Mouse (Mus musculus): ENCODE measurements around the gene Adamts17.

Gene Adamts17

GRCm38 (mm10) chr7:66998821-66999220 is 159.3 kb downstream of the Adamts17 start:
- Histone ChIP-seq H3K36me3 (ENCODE audit: insufficient read depth, low read length) (no peaks in the 10 kb centered on the region), H3K4me3 (replicated peaks; ENCODE audit: low read length) (no peak overlapping the region), H3K27me3 (ENCODE audit: insufficient read depth, low read length) (no peaks in the 10 kb centered on the region), H3K4me1 (replicated peaks; ENCODE audit: low read depth, low read length) (no peaks in the 10 kb centered on the region), H3K9me3 (ENCODE audit: low read length) (no peaks in the 10 kb centered on the region)
- TF ChIP-seq NANOG (IDR thresholded peaks at IDR 0.05; ENCODE audit: borderline replicate concordance, low read length), result no peak
- TF ChIP-seq POU5F1 (IDR thresholded peaks at IDR 0.05; ENCODE audit: borderline replicate concordance, low read length), result no peak
- TF ChIP-seq CTCF (conservative IDR thresholded peaks at IDR 0.05; ENCODE audit: low read length), result no peak

DNA sequence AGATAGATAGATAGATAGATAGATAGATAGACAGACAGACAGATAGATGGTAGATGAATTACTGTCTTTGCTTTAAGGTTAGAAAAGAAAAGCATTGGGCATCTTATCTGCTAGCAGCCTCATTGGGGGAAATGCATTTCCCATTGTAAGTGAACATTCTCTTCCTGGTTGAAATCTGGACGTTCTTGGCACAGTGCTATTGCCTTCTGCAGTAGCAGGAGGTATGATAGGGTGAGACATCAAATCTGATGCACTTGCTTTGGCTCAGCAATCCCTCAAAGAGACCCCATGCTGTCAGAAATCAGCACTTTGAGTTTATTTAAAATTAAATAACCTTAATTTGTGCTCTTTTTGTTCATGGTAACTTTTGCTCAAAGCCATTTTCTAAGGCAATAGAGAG is 164.1 kb downstream of the Adamts17 start:
- Histone ChIP-seq H3K4me3 (replicated peaks; ENCODE audit: low read length) (no peak overlapping the region), H3K4me1 (replicated peaks; ENCODE audit: low read depth, low read length) (no peaks in the 10 kb centered on the region), H3K9me3 (ENCODE audit: low read length) (no peaks in the 10 kb centered on the region), H3K36me3 (ENCODE audit: insufficient read depth, low read length) (no peaks in the 10 kb centered on the region), H3K27me3 (ENCODE audit: insufficient read depth, low read length) (no peaks in the 10 kb centered on the region)
- TF ChIP-seq NANOG (IDR thresholded peaks at IDR 0.05; ENCODE audit: borderline replicate concordance, low read length) (no peak), POU5F1 (IDR thresholded peaks at IDR 0.05; ENCODE audit: borderline replicate concordance, low read length) (no peak), CTCF (conservative IDR thresholded peaks at IDR 0.05; ENCODE audit: low read length) (no peak)

GRCm38 (mm10) chr7:67004220-67004619 is 164.7 kb downstream of the Adamts17 start:
- Histone ChIP-seq H3K27me3 (ENCODE audit: insufficient read depth, low read length) (no peaks in the 10 kb centered on the region), H3K4me3 (replicated peaks; ENCODE audit: low read length) (no peak overlapping the region), H3K4me1 (replicated peaks; ENCODE audit: low read depth, low read length) (no peaks in the 10 kb centered on the region), H3K9me3 (ENCODE audit: low read length) (no peaks in the 10 kb centered on the region), H3K36me3 (ENCODE audit: insufficient read depth, low read length) (no peaks in the 10 kb centered on the region)
- TF ChIP-seq POU5F1 (IDR thresholded peaks at IDR 0.05; ENCODE audit: borderline replicate concordance, low read length), result no peak
- no peak for TF ChIP-seq NANOG (IDR thresholded peaks at IDR 0.05; ENCODE audit: borderline replicate concordance, low read length)
- no peak for TF ChIP-seq CTCF (conservative IDR thresholded peaks at IDR 0.05; ENCODE audit: low read length)

DNA sequence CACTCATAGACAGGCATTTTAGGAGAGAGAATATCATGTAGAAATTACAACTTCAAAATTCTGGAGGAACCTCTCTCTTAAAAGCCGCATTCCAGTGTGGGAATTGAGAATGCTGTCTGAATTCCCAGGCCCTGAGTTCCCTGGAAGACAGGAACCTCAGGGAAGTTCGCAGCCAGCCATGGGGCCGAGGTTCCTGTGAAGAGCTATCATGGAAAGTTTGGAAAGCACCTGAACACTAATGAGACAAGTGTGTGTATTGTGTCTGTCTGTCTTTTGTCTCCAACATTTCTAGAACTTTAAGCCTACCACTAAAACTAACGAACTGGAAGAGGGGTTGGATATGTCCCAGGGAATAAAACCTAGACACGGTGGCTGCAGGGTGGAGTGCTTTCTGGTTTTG is 170.3 kb downstream of the Adamts17 start:
- Histone ChIP-seq H3K4me3 (replicated peaks; ENCODE audit: low read length) (no peak overlapping the region), H3K9me3 (ENCODE audit: low read length) (no peaks in the 10 kb centered on the region), H3K4me1 (replicated peaks; ENCODE audit: low read depth, low read length) (no peaks in the 10 kb centered on the region), H3K36me3 (ENCODE audit: insufficient read depth, low read length) (no peaks in the 10 kb centered on the region), H3K27me3 (ENCODE audit: insufficient read depth, low read length) (no peaks in the 10 kb centered on the region)
- no peak for TF ChIP-seq NANOG (IDR thresholded peaks at IDR 0.05; ENCODE audit: borderline replicate concordance, low read length)
- TF ChIP-seq CTCF (conservative IDR thresholded peaks at IDR 0.05; ENCODE audit: low read length), result no peak
- TF ChIP-seq POU5F1 (IDR thresholded peaks at IDR 0.05; ENCODE audit: borderline replicate concordance, low read length), result no peak

DNA sequence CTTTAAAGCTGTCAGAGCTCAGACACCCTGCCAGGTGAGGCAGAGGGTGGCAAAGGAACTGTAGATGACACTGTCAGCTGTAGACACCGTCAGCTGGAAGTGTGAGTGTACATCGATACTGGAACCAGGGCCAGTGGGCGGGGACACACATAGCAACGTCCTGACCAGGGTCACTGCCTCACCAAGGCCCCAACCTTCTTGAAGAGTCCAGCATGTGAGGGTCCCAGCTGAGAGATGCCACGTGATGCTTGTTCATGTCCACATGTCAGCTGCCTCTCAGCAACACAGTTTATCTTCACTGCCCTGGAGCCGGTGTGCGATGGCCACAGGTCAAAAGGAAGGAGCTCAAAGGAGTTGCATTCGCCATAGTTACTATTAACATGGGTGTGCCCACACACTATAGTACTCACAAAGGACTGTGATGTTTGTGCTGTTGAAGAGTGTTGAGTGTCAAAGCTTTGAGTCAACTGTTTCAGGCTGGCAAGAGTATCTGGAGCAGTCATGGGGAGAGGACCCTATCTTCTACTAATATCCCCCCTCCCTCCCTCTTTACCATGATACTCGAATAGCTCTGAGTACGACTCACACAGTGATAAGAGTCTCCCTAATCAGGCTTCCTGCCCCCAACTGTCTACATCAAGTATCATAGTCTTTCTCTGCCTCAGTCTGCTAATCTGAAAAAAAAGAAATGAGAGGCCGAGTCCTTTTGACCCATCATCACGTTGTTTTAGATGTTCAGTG is 172.6 kb downstream of the Adamts17 start:
- Histone ChIP-seq H3K27me3 (ENCODE audit: insufficient read depth, low read length) (no peaks in the 10 kb centered on the region), H3K4me3 (replicated peaks; ENCODE audit: low read length) (no peak overlapping the region), H3K36me3 (ENCODE audit: insufficient read depth, low read length) (no peaks in the 10 kb centered on the region), H3K9me3 (ENCODE audit: low read length) (no peaks in the 10 kb centered on the region), H3K4me1 (replicated peaks; ENCODE audit: low read depth, low read length) (no peaks in the 10 kb centered on the region)
- TF ChIP-seq POU5F1 (IDR thresholded peaks at IDR 0.05; ENCODE audit: borderline replicate concordance, low read length) (no peak), NANOG (IDR thresholded peaks at IDR 0.05; ENCODE audit: borderline replicate concordance, low read length) (no peak), CTCF (conservative IDR thresholded peaks at IDR 0.05; ENCODE audit: low read length) (no peak)

- Histone ChIP-seq H3K9me3 (ENCODE audit: low read length) (no peaks in the 10 kb centered on the region), H3K4me3 (replicated peaks; ENCODE audit: low read length) (no peak overlapping the region), H3K36me3 (ENCODE audit: insufficient read depth, low read length) (no peaks in the 10 kb centered on the region), H3K27me3 (ENCODE audit: insufficient read depth, low read length) (no peaks in the 10 kb centered on the region), H3K4me1 (replicated peaks; ENCODE audit: low read depth, low read length) (no peaks in the 10 kb centered on the region)
- TF ChIP-seq NANOG (IDR thresholded peaks at IDR 0.05; ENCODE audit: borderline replicate concordance, low read length), result no peak
Observed at GRCm38 (mm10) chr7:67013211-67013895, 173.8 kb downstream of the Adamts17 start.

DNA sequence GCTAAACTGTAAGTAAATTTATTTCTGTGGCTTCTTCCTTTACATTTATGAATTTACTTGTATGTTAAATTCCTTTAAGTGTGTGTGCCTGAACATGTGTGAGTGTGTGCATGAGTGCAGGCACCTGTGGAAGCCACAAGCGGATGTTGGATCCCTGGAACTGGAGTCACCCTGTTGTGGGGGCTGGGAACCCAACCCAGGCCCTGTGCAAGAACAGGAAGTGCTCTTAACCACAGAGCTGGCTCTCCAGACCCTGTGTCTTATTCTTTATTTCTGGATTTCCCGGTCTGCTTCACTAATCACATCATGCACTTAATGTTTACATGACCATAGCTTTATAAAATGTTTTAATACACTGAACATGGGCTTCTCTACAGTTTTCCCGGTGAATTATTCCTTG is 180.4 kb downstream of the Adamts17 start:
- Histone ChIP-seq H3K4me3 (replicated peaks; ENCODE audit: low read length) (no peak overlapping the region), H3K36me3 (ENCODE audit: insufficient read depth, low read length) (no peaks in the 10 kb centered on the region), H3K27me3 (ENCODE audit: insufficient read depth, low read length) (no peaks in the 10 kb centered on the region), H3K9me3 (ENCODE audit: low read length) (no peaks in the 10 kb centered on the region), H3K4me1 (replicated peaks; ENCODE audit: low read depth, low read length) (no peaks in the 10 kb centered on the region)
- no peak for TF ChIP-seq NANOG (IDR thresholded peaks at IDR 0.05; ENCODE audit: borderline replicate concordance, low read length)
- no peak for TF ChIP-seq CTCF (conservative IDR thresholded peaks at IDR 0.05; ENCODE audit: low read length)
- no peak for TF ChIP-seq POU5F1 (IDR thresholded peaks at IDR 0.05; ENCODE audit: borderline replicate concordance, low read length)

DNA sequence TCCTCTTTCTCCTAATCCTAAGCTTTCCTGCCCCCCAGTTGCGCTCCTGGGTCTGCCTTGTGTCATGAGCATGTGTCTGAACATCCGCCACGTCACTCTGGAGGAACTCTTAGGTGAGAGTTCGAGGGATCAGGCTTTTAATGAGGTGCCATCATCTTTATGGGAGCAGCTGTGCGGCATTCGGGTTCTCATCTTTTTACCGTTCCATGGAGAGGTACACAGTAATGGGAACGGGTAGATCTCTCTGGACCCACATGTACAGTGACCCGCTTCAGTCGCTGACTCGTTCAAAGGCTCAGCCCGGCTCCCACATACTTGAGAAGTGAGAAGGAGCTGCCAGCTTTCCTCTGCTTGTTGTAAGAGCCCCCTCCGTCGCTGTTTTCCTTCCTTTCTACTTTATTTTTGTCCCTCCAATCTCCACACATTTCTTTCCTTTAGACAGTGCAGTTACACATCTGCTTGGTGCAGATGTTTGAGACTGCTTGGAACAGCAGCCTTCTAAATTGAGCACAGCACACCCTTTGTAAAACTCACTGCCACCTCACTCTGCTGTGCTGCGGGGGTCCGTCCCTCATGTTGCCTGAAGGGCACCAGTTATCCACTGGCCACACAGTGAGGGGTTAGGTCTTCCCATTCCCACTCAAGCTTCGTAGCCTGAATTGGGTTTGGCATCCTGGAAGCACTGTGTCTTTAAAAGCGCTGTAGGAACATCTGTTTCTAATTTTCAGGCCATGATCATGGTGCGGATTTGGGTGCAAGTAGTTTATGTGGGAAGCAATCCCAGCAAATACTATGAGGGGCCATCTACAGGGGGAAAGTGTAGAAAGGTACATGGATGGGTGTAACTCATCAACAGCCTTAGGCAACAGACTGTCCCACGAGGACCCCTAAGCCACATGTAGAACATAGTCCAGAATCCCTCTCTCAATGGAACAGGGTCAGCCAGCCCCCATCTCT is 186.9 kb downstream of the Adamts17 start:
- Histone ChIP-seq H3K4me3 (replicated peaks; ENCODE audit: low read length) (no peak overlapping the region), H3K4me1 (replicated peaks; ENCODE audit: low read depth, low read length) (no peaks in the 10 kb centered on the region), H3K36me3 (ENCODE audit: insufficient read depth, low read length) (no peaks in the 10 kb centered on the region), H3K9me3 (ENCODE audit: low read length) (no peaks in the 10 kb centered on the region), H3K27me3 (ENCODE audit: insufficient read depth, low read length) (no peaks in the 10 kb centered on the region)
- TF ChIP-seq CTCF (conservative IDR thresholded peaks at IDR 0.05; ENCODE audit: low read length) (no peak), POU5F1 (IDR thresholded peaks at IDR 0.05; ENCODE audit: borderline replicate concordance, low read length) (no peak), NANOG (IDR thresholded peaks at IDR 0.05; ENCODE audit: borderline replicate concordance, low read length) (no peak)

Measured in E14TG2a.4 (cell line).